Mouse (Mus musculus): Measurements from ENCODE around the gene Tmem53.
A peak's percentile ranks its signal among the peaks of the same experiment; 100 is the strongest.

Gene Tmem53

DNA sequence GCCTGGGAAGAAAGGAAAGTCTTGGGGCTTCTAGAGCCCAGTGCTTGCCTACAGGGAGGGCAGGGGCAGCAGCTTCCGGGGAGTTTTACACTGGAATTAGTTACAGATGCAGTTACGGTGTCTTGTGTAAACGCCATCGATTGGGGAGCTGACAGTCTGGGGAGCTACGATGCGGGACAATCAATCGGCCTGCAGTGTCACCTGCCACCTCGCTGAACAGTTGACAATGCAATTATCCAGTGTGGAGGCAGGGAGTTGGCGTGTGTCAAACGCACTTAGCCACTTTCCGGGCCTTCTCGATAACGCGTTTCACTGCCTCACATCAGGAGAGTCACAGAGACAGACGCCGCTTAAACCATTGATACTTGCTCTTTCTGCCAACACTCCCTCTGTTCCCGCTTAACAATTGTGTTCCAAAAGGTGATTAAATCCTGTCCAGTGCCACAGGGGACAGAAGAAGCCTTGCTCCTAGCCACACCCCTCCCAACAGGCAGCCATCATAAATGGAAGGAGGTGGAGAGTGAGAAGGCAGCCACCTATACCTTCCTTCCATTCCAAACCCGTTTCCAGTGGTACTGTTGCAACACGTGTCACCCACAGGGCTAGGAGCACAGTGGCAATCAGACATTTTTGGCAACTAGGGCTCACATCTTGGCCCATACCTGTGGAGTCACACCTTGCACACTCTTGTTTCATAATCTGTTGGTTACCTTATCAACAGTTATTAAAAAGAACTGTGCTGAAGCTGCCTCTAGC lies 29.5 kb downstream of the Tmem53 start:
- no peak for DNase-seq (ENCODE audit: low spot score in 2 of 2)

DNA sequence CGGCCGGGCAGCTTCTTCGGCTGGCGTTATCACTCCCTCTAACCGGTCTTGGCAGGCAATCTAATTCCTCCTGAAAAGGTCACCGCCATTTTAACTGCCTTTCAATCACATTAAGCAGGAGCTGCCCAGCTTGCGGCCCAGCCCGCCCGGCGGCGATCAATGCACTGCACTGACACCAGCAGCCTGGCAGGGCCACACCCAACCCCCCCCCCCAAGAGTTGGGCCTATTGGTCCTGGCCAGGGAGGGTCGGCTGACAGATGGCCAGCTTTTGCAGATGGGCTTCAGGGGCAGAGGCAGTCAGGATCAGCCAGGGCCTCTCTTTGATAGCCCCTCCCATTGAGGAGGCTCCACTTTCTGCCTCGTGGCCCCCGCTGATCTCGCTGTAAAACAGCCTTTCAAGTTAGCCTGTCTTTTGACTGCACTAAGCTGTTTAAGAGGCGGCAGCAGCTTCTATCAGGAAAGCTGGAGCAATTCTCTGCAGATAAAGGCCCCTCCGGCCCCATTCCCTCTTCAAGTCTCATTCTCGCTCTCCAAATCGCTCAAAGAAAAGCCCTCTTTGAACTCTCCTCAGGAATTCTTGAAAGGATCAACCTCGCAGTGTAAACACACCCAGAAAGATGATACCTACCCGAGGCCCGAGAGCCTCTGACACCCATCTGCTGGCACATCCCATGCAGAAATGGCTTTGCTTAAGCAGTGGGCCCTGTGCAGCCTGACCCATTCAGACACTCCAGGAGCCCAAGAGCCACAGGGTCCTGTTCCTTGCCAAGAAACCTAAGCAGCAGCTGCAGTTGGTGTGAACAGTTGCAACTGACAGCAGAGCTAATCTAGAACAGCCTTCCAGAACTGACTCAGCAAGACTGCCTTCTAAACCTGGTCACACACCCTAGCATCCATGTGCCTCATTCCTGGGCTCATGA lies 31.8 kb downstream of the Tmem53 start:
- no peak for DNase-seq (ENCODE audit: low spot score in 2 of 2)

DNA sequence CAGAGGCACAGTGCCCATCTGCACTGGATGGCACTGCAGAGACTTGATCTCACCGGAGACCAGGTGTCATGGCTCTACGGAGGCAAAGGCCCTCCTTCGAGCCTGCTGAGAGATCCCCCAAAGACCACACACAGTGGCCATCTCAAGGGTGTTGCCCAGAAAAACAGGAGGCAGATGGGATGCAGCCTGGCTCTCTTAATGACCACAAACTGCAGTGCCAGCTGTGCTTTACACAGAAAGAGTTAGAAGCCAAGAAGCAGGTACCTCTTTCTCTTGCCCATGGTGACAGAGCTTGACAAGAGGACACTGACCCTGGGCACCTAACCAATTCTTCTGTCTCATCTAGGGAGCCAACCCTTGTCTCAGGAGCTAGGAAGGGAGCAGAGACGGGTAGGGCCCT lies 32.6 kb downstream of the Tmem53 start:
- no peak for DNase-seq (ENCODE audit: low spot score in 2 of 2)

DNA sequence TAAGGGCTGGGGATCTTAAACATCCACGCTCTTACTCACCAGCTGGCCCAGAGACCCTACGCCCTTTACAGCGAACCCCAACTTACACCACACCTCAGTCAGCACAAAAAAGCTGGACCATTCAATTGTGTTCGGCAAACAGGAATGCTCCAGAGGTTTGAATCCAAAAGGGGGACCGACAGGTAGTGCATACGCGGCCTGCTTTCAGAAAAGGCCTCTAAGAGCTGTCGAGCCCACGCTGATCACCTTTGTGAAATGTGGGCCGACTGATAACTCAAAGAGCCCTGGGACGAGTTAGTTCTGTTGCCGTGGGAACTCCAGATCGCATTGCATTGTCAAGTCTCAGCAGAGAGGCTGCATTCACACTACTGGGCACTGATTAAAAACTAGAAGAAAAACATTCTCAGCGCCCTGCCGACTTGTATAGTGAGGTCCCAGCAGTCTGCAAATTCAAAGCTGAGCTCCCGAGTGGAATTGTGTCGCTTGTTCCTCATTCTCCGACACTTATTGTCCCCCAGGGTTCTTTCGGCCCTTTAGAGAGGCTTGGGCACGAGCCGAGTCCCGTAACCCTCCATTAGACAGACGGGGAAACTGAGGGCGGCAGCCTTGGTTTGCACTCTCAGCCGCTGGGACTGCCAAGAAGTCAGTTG lies 36.7 kb downstream of the Tmem53 start:
- no peak for DNase-seq (ENCODE audit: low spot score in 2 of 2)

DNA sequence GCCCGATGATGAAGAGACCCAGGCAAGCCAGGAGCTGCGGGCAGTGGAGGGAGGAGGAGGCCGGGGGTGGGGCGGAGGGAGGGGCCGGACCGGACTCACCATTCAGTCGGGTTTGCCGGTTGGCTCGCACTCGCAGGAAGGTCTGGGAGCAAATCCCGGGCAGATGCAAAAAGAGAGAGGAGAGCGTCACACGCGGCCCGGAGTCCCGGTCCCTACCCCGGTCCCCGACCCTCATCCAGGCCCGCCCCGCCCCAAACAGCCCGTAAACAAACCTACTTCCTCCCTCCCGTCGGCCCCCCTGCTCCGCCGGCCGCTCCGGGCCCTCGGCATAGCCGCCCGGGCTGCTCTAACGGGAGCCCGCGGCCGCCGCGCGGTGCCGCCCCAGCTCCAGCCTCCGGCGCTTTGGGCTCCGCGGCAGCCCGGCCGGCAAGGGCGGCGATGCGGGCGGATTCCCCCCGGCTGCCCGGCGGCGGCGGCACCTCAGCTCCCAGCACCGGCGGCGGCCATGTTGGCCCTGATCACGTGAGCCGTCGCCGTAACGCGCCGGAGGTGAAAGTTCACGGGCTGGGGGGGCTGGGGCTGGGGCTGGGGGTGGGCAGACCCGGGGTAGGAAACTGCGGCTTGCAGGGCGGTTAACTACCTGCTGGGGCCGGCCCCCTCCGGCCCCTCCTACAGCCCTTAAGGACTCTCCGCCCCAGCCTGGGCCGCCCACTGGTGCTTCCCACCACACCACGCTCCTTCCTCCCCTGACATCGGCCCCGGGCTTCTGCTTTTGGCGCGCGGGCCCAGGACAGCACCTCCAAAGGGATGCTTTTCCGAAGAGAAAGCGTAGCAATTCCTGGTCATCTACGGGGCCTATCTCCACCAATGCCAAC lies 37.4 kb downstream of the Tmem53 start:
- peak in 1 of 2 experiments; percentile 57 for DNase-seq (ENCODE audit: low spot score in 2 of 2)

DNA sequence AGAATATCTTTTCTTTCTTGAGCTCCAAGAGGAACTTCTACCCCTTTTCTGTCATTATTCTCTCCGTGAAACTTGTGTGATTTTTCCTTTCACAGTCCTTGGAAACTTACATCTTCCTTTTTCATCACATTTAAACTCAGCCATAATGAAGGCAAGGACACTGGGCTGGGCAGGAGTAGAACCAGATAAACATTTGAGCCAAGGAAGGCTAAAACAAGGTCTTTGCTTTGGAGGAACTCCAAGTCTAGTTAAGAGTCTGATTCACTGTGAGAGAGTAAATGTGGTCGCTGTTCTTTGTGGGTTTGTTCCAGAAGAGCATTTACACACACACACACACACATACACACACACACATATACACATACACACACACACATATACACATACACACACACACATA lies 39.9 kb downstream of the Tmem53 start:
- DNase-seq (ENCODE audit: low spot score in 2 of 2) = no peak

DNA sequence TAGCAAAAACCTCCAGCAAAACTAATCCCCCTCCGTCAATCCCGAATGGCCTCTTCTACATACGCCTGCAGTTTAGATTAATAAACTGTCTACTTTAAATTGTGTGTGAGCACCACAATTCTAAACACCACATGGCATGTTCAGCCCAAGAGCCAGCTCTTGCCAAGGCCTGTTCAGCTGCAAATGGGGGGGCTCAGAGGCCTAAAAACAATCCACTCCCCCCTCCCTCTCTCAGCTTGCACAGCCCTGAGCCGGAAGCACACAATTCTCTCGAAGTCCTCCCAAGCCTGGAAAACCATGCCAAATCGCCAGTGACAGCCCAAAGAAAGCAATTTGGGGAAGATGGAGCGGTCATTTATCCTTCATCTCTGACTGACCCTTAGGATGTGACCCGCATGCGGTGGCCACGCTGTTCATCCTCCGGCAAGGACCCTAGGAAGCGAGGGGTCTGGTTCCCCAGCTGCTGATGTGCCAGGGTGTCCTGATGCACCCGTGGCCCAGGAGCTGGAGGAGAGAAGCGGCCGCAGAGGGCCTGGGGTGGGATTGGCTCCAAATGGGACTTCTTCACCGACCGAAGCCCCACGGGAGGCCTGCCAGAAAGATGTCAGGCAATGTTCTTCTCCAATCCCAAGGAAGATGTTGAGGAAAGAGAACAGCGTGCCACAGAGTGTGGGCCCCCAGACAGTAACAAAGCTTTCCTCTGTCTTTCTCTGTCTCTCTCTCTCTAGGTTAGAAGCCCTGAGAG lies 45.3 kb downstream of the Tmem53 start:
- no peak for DNase-seq (ENCODE audit: low spot score in 2 of 2)

DNA sequence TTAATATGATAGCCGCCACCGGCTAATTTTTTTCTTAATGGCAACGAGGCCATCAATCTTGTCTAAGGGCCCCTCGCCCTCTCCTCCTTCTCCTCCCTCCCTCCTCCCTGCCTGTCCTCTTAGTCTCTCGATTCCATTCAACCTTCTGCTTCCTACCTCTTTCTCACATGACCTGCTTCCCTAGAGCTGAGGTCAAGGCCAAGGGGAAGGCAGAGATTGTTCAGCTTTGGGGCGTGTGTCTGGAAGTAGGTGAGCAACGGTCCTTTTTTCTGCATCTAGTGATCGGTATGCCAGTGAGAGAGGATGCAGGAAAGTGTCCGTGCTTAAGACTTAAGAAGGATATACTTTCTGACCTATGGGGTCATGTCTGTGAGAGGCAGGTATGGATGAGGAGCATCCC lies 46.1 kb downstream of the Tmem53 start:
- no peak for DNase-seq (ENCODE audit: low spot score in 2 of 2)

DNA sequence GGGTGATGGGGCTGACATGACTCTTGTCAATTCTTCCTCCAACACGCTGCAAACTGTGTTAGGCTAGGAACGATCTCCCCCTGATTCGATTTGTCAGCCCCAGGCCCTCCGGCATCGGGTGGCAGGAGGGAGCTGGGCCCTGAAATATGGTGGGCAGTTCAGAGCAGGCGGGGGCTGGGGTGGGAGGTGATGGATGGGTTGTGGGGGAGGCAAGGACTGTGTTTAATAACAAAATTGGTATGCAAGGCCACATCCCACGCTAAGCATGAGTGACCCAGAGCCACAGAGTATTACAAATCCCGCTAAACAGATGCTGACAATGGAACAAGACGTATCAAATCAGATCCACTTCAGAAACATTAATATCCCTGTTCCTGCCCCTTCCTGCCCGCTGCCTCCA lies 48.2 kb downstream of the Tmem53 start:
- no peak for DNase-seq (ENCODE audit: low spot score in 2 of 2)

DNA sequence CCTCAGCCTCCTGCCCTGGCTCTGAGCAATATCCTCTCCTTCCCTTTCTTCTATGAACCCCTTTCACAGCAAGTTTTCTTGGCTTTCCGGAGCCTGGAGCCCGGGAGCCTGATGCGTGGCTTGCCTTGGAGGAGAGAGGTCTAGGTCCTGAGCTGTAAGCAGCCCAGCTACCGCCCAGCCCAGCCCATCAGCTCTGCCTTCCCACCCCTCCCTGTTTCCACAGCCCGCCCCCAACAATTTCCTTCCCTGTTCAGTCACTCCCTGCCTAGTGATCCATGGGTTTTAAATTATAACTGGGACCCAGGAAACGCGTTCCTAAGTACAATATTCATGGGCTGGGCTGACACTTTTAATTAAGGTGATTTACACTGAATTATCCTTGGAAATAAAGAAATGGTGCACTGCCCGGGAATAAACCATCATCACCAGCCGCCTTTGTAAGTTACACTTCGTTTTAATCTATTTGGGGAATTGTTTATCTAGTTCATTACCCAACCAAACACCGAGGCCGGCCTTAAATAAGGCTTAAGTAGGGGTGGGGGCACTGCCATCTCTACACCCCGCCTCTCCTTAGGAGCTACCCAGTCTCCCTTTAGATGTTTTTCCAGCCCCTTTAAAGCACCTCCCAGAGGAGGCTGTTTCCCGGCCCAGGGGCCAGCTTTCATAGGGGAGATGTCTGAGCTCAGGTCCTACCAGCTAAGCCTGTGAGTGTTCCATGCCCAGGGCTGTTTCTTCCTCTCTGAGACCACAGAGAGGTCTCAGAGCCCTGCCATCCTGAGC lies 50.5 kb downstream of the Tmem53 start:
- DNase-seq (ENCODE audit: low spot score in 2 of 2) = no peak

DNA sequence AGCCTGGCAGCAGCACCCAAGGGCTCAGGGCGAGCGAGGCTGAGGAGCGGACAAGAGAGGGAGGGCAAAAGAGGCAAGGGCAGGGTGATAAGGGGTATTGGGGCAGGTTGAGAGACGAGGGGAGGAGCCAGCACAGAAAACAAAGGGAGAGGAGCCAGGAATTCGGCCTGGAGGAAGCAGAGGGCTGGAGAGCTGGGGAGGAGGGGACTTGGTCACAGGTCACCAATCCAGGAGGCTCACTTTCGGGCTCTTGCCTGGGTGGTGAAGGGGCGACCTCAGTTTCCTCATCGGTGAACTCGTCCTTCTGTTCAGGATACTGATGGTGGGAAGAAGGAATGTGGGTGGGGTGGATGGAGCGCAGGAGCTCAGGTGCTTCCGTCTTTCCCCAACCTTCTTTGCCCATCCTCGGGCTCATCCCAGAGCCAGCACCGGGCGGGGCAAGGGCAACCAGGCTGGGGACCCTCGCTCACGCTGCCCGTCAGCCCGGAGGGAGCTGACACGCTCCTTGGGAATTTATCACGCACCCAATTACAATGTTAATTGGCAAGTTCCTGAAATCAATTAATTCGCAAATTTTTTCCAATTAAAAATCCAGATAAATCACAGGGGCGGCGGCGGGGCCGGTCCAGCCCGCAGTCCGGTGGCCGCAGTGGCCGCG lies 52.0 kb downstream of the Tmem53 start:
- no peak for DNase-seq (ENCODE audit: low spot score in 2 of 2)

DNA sequence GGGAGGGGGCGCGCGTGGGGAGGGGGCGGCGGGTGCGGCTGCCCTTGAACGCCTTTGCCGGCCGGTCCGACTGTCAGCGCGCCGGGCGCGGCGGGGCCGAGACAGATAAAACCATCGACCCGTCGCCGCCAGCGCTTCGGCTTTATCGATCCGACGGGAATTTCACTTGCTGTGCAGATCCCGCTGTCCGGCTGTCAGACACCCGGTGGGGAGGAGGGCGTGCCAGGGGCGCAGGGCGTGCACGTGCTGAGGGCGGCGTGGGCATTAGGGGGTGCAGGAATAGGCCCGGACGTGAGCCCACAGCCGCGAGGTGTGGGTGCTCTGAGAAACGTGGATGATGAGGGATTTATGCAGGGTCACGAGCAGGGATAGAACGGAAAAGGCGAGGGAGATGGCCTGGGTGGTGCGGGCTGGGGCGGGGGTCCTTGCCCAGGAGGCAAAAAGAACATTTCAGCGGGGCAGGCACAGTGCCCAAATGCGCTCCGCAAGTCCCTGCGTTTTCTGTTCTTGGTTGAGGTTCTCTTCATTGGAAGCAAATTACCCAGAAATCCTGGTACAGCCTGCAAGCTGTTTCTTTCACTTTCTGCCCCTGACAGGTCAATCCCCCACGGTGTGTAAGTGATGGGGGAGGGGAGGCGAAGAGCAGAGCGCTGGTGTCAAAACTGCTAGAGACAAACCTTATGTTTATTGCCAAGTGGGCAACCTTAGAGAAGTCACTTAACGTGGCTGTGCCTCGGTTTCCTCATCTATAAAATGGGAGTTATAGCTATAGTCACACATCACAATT lies 52.7 kb downstream of the Tmem53 start:
- no peak for DNase-seq (ENCODE audit: low spot score in 2 of 2)

DNA sequence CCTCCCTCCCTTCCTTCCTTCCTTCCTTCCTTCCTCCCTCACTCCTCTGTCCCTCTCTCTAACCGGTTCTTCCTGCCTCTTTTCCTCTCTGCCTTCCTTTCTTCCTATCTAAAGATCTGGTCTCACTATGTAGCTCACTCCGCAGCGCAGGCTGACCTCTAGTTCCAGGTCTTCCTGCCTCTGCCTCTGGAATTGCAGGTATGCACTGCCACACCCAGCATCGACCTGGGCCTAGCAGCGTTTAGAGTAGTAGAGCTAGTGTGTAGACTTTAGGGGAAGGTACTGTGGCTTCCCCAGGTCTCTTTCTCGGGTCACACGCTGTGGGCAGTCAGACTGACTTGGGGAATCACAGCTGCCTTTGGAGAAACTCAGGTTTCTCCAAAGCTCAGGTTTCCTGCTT lies 53.7 kb downstream of the Tmem53 start:
- no peak for DNase-seq (ENCODE audit: low spot score in 2 of 2)

DNA sequence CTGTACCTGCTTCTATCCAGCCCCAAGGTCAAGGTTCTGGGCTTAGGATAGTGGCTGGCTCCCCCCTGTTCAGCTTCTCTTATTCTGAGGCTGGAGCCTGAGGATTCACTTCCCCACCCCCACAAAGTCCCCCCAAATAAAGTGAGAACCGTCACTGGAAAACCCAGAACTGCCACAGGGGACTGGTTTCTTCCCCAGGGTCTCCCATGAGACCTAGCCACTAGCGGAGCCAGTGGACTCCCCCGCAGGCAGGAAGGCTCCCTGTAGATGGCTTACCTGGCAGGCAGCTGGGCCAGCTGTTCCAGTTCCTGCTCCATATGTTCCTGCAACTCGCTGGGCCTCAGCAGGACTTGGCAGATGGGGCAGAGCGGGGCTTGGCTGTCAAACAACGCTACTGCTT lies 55.5 kb downstream of the Tmem53 start:
- no peak for DNase-seq (ENCODE audit: low spot score in 2 of 2)

DNA sequence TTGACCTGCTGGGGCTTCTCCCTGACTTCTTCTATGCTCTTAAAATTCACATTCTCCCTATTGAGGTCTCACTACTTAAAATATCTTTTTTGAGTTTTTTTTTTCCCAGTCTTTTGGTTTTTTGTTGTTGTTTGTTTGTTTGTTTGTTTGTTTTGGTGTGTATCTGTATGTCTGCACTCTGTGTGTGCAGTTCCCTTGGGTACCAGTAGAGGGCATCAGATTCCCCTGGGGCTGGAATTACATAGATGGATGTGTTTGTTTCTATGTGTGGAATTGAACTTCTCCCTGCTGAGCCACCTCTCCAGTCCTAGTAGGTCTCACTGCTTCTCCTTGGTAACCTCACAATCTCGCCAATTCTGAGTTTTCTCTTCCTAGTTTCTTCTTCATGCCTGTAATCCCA lies 57.7 kb downstream of the Tmem53 start:
- DNase-seq (ENCODE audit: low spot score in 2 of 2) = no peak

DNA sequence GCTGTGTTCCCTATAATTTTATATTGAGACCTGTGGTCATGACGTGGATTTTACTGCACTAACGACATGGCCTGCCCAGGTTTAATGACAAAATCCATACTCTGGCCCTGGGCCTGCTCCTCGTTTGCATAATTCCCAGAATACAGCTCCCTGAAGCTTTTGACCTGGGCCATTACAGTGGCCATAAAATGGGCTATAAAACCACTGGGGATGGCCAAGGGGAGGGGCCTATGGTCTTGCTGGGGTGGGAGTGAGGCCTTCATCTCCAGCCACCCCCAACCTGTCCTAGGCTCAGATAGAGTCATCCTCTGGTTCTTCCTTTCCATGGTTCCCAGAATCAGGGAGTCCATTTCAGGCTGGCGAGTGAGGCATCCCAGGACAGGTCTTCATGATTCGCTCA lies 60.1 kb downstream of the Tmem53 start:
- no peak for DNase-seq (ENCODE audit: low spot score in 2 of 2)

DNA sequence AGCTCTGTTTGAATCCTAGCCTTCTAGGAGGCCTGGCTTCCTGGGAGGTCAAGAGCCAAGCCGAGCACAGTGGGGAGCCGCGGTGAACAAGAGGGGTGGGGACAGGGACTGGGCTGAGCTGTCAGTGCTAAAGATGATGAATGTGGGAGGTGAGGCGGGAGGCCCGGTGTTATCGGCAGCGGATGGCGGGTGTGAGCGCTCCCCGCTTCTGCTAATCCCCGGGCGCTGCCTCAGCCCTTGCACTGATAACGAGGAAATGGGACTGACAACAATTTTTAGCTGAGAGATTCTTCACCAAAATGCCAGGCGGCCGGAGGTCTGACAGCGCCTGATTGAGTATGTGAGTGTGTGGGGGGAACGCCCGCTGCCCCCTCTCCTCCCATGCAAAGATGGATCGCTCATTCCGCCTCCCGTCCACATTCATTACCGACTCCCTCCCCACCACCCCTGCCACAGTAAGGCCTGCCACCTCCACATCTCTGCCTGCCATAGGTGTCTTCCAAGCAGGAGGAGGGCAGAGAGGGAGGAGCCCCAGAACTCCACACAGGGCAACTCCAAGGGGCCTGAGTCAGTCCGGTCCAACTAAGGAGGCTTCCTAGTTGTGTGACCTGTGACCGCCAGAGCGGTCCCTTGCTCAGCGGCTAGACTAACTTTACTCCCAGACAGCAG lies 60.8 kb downstream of the Tmem53 start:
- no peak for DNase-seq (ENCODE audit: low spot score in 2 of 2)

DNA sequence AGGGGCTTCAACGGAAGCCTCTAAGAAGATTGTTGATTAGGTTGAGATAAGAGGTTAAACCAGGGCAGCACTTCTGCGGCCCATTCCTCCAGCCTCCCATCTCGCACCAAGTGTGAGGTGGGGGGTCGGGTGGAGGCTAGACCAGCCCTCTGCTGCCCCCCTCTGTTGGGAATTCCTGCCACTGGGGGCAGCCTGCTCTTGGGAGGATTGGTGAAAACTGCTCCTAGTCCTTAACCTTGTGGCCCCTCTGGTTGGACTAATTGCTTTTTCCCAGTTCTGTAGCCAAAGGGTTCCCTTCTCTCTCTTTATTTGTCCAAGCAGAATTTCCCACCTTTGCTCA lies 61.3 kb downstream of the Tmem53 start:
- DNase-seq (ENCODE audit: low spot score in 2 of 2) = no peak

Measured in frontal cortex, postnatal 14 days (tissue).